Mouse (Mus musculus) c-Kit-negative CD71-positive TER-119-positive erythroid progenitor cells, embryonic 14.5 days (primary cell): ENCODE results near the gene Lrrc23.
A peak's percentile ranks its signal among the peaks of the same experiment; 100 is the strongest.
"Not testable (repeated sequence)": the region's sequence is repeated elsewhere in the genome, so short reads cannot be mapped to it uniquely, and the experiment has no call there.

ENCODE experiments used
- DNase-seq: peaks from one replicate; pipeline ENCODE4 v3.0.0-alpha.2; 2013; ENCODE audit warnings: low read depth, low spot score

Lrrc23 gene

DNA sequence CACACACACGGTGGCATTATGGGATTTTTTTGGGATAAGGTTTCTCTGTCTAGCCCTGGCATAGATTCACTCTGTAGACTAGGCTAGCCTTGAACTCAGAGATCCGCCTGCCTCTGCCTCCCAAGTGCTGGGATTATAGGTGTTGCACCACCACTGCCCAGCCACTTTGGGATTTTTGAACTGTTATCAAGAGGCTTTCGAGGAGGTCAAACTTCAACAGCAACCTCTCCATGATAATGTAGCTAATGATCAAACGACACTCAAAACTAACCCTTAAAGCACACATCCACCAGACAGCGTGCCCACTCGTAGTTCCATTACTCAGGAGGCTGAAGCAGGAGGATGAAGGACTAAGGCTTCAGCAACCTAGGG lies 28.4 kb upstream of the Lrrc23 start:
- no peak for DNase-seq

- no peak for DNase-seq
Measured at GRCm38 (mm10) chr6:124807366-124807765, 27.8 kb upstream of the Lrrc23 start.

DNA sequence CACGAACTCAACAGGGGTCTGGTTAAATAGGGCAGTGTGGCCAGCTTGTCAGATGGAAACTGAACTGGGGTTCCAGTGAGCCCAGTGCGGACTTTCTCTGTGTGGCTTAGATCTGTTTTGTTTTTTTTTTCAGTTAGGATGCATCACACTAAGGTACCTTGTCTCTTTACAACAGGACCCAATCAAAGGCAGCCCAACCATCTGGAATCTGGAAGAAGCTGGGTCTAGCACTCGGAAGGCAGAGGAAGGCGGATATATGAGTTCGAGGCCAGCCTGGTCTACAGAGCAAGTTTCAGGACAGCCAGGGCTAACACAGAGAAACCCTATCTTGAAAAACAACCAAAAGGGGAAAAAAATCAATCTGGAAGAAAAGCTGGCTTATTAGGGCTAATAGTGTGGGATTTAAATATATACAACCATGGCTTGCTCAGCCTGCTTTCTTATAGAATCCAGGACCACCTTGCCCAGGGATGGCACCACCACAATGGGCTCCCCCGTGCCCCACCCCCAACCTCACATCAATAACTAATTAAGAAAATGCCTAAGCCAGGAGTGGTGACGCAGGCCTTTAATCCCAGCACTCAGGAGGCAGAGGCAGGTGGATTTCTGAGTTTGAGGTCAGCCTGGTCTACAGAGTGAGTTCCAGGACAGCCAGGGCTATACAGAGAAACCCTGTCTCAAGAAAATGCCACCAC lies 27.1 kb upstream of the Lrrc23 start:
- no peak for DNase-seq

GRCm38 (mm10) chr6:124805341-124806321 lies 26.1 kb upstream of the Lrrc23 start:
- DNase-seq, result peak; percentile 78

- DNase-seq, result no peak
Measured at GRCm38 (mm10) chr6:124804341-124804740, 24.8 kb upstream of the Lrrc23 start.

GRCm38 (mm10) chr6:124803691-124804090 lies 24.2 kb upstream of the Lrrc23 start:
- DNase-seq, result not testable (repeated sequence)

DNA sequence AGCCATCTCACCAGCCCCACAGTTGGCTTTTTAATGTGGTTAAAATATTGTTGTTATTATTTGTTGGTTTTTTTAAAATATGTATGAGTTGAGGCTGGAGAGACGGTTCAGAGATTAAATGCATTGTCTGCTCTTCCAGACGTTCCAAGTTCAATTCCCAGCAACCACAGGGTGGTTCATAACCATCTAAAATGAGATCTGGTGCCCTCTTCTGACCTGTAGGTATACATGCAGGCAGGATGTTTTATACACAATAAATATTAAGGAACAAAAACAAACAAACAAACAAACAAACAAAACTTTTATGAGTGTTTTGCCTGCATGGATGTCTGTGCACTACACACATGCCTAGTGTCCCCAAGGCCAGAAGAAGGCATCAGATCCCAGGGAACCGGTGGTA lies 23.5 kb upstream of the Lrrc23 start:
- no peak for DNase-seq

DNA sequence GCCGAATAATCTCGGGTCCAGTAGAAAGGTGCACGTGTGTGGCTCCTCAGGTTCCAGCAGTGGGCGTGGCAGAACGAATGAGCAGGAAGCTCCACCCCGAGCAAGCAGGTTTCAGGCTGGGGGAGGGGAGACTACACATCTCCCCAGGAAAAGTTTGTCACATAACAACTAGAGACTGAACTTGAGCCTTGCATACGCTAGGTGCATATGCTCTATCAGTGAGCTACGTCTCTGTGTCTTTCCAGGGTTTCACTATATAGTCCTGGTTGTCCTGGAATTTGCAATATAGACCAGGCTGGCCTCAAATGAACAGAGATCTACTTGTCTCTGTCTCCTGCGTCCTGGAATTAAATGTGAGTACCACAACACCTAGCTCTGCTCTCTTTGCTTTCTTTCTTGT lies 22.9 kb upstream of the Lrrc23 start:
- DNase-seq, result not testable (repeated sequence)

DNA sequence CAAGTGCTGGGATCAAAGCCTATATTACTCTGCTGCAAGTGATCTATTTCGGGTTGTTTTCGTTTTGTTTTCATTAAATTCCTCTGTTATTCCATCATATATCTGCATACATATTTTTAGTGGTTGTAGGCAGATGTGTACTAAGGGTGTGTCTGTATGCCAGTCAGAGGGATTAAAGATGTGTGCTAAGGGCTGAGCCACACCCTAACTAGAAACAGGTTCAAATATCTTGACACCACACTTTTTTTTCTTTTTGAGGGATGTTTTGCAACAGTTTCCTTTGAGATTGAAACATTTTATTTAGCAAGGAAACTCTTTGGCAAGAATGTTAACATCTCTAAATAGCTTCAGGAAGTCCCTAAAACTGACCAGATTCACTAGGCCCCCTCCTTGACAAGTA lies 16.7 kb upstream of the Lrrc23 start:
- DNase-seq, result no peak

DNA sequence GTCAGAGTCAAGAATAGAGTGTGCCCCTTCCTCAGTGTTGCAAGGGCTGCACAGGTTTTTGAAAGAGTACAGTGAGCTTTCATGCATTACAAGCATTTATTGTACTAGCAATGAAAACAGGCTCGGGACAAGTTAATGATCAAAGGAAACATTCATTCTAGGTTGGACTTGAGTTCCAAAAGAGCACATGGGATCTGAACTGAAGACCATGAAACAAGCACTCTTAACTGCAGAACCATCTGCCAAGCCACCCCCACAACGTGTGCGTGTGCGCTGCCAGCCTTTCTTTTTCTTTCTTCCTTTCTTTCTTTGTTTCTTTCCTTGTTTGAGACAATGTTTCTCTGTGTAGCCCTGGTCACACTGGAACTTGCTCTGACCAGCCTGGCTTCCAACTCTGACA lies 16.3 kb upstream of the Lrrc23 start:
- DNase-seq, result no peak

- DNase-seq, result no peak
Measured at GRCm38 (mm10) chr6:124791911-124792310, 12.4 kb upstream of the Lrrc23 start.

- DNase-seq, result no peak
Measured at GRCm38 (mm10) chr6:124790121-124790520, 10.6 kb upstream of the Lrrc23 start.

DNA sequence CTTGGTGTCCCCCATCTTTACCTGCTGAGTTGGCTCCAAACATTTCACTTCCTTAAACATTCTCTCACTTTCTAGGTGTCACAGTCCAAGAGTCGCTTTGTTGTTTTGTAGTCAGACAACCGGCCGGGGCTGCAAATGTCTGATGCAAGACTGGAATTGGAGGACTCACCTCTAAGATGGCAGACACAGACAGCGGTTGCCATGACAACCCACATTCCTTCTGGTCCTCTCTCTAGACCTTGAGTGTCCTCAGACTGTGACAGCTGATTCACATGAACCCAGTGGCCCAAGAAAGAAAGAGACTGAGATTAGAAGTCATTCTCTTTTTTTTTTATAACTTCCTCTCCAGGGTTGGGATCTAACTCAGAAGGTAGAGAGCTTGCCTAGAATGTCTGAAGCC lies 10.0 kb upstream of the Lrrc23 start:
- DNase-seq, result no peak

DNA sequence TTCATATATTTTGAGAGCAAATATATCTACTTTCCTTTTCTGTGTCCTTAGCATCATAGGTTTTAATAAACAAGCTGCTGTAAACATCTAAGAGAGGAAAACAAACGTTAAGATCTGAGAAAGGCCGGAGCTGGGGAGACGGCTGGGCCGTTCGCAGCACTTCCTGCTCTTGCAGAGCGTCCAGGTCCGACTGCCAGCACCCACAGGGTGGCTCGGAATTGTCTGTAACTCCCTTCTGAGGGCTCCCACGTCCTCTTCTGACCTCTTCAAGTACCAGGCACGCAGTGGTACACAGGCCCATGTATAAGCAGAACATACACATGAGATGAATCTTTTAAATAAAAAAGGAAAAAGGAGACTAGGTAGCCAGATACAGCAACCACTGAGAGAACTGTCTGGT lies 8.2 kb upstream of the Lrrc23 start:
- no peak for DNase-seq

- DNase-seq, result no peak
Measured at GRCm38 (mm10) chr6:124786756-124787420, 7.4 kb upstream of the Lrrc23 start.

- DNase-seq, result no peak
Measured at GRCm38 (mm10) chr6:124782436-124782835, 2.9 kb upstream of the Lrrc23 start.

DNA sequence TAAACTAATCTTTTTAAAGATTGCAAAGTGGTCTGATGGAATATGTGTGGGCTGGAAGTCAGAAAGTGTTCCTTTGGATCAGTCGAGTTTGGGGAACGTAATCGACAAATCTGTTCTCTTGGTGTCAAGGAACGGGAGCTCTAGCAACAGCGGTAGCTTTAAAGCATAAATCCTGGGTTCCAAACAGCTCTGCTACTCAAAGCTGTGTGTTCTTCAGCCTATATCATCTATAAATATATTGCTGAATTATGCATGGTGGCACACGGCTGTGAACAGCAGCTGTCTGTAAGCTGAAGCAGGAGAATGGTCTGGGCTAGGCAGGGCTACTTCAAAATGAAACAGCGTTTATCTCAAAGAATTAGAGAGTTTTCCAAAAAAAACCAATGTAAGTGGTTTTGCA lies 1.4 kb upstream of the Lrrc23 start:
- no peak for DNase-seq

- no peak for DNase-seq
Measured at GRCm38 (mm10) chr6:124779984-124780416, 473 bp upstream of the Lrrc23 start.

DNA sequence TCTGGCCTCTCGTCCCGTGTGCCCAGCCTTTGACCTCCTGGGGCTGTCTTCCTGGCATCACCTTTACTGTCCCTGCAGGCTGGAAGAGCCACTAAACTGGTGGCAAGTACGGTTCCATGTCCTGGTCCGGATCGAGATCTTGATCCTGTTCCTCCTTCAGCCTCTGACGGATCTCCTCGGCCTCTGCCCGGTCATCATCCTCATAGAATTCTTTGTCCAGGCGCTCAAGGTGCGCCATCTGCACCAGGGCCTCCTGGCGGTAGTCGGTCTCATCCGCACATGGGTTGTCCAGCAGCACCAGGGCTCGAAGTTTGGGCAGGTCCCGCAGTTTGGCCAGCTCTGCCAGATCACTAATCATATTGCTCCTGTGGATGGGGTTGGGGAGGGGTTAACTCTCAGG lies 9.0 kb downstream of the Lrrc23 start:
- no peak for DNase-seq

- DNase-seq, result no peak
Measured at GRCm38 (mm10) chr6:124770013-124770412, 9.5 kb downstream of the Lrrc23 start.

DNA sequence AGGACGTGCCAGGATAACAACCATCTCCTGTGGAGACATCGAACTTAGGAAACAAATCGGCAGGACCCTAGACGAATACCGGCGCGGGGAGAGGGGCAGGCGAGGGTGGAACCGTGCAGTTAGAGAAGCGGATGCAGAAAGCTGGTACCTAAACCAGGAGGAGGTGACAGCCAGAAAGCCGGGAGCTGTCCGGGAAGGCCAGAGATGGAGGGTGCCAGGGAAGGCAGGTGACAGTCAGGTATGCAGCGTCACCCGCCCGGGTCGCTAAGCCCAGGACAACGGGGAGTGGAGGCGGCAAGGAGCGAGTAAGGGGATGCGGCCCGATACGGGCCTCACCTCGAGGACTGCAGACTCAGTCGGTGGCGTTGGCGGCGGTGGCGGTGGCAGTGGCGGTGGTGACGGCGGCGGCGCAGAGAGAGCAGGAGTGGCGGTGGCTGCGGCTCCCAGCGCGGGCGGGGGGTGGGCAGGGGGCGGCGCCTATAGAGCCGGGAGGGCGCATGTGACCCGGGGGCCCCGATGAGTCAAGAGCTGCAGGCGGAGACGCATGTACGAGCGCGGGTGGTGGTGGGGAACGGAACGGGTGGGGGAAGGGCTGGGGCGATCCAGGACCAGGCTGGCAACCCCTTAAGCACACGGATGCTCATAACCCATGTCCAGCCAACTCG lies 10.3 kb downstream of the Lrrc23 start, which contains the start of gene Eno2:
Gene Eno2 (minus strand): TSS at position 573 of the 665 bp plus-strand sequence.
- no peak for DNase-seq

DNA sequence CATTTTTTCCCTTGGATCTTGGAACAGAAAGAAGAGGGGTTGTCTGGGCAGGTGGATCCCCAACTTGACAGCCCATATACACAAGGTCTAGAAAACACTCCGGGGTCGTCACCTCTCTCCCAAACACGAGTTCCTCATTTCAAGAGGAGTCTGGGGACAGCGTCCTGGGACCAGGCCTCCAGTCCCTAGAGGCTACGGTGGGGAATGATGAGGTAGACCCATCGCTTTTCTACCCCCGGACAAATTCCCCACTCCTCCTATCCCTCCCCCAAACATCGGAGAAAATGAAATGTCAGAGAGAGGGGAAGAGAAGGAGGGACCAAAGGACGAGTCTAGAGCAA lies 10.9 kb downstream of the Lrrc23 start:
- no peak for DNase-seq
